Mouse (Mus musculus) adrenal gland, postnatal 10 days (tissue): ENCODE measurements at regions not wholly inside any gene's neighbourhood (a gene's known extent, or its start where the extent isn't known, plus 50 kb on each side); places are given as distances from the start of the nearest gene placed in this dataset.

Experiments used
- DNase-seq: peaks from one replicate; pipeline ENCODE4 v3.0.0; 2021; ENCODE audit warnings: mixed read lengths

DNA sequence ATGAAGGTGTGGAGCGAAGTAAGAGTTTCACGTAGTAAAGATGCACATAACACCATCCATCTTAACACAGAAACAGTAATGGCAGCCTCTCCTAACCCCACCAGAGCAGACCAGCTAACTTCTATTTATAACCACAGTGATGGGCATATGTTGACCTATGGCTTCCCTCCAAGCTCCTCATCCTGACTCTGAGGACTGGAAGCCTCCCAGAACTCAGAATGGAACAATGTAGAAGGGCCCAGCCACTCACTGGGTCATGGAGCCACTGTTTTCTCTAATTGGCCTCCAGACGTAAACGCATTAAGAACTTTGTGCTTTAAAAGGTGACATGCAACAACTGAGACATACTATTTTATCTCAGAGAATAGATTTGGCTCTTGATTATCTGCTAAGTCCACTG lies 77.0 kb downstream of the Irs2 start:
- DNase-seq, result no peak

DNA sequence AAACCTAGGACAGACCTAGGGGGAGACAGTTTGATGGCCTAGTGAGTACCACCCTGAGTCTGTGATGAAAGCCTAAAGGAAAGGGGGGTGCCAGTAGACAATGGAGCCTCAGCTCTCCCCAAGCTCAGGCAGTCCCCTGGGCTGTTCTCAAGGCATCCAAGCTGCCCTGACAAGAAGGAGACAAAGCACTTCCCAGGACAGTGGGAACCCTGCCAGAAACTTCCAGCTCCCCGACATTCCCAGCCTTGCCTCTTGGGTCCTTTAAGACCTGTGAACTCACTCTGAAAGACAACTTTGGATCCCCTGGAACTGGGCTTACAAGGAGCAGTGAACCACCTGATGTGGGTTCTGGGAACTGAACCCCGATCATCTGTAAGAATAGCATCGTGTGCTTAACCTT lies 79.4 kb downstream of the Irs2 start:
- peak; percentile 43 for DNase-seq

DNA sequence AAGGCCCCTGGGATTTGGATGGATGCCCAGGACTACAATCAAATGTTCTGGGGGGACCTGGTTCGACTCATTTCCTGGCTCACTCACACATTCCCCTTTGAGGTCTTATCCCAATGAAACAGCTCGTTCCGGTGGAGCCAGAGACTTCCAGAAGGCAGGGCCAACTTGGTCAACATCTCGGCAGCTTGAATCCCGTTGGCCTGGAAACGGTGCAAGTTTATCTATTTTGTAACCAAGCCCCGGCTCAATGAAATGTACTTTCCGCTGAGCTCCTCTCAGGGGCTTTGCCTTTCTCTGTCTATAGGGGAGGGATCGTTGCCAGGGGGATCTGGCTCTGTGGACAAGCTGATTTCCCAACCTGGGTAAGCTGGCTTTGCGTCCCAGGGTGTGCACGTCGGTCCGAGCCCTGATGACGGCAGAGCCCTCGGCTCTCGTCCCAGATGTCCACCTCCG lies 79.9 kb downstream of the Irs2 start:
- DNase-seq, result peak; percentile 84

DNA sequence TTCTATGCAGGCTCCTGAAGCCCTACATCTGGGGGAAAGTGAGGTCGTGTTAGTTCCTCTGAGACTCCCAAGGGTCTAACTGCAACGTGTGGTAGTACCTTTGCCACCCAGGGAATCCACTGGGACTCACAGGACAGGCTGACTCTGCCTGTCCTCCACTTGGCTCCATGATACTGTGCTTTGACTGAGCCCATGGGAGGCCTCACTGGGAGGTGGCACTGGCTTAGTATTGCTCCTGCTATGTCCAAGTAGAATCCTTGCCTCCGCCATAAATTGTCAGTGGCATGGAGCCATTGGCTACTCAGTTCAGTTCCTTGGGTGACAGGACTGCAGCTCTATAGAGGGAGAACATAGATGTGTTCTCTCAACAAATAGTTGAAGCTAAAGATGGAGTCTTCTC lies 81.1 kb downstream of the Irs2 start:
- DNase-seq, result peak; percentile 68

DNA sequence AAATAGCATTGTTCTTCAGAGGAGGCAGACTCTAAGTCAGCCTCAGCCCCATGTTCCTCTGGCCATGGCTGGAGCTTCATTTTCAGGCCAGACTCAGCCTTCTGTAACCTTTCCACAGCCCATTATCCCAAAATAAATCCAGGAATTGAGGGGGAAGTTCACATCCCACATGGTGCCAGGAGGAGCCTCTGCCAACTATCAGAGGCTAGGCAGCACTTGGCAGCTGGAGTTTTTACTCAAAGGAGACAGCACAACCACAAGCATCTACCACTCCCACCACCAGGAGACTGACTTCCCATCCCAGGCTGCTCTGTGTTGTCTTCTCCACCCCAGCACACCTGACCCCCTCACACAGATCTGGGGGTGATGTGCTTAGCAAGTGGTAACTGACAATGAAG lies 81.7 kb downstream of the Irs2 start:
- peak; percentile 60 for DNase-seq

DNA sequence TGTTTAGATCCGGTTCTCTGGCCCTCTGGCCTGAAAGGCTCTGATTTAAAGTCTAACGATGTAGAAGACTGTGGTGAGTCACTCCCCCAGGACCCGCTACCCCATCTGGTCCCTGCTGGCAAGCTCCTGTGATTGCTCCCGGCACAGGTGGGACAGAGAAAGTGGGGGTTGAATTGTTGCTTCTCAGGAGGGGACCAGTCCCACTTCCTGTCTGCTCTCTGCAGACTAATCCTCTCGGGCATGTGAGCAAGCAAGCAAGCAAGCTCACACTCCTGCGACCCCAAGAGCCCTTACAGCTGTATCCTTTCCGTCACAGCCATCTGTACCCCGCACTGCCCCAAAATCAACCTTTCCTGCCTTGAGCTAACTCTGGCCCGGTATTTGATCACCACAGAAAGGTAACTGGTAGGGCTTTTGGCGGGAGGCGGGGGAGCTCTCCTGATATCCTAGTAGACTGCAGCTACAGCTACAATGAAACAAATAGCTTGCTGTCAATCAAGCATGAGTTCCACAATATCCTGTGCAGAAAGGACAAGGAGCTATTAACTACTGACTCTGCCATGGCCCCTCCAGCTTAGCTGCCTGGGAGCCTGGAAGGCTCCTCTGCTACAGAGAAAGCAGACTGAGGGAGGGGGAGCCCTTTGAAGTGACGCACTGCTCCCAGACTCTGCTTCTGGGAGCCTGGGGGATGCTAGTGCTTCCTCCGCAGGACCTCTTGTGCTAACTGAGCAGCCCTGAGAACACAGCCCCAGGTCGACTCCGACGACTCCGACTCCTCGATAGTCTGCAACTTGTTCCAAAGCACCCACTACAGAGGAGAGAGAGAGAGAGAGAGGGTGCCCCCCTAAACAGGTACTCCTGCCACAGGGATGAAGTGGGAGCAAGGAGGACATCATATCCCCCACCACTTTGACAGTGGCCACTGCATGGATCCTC lies 82.4 kb downstream of the Irs2 start:
- no peak for DNase-seq

DNA sequence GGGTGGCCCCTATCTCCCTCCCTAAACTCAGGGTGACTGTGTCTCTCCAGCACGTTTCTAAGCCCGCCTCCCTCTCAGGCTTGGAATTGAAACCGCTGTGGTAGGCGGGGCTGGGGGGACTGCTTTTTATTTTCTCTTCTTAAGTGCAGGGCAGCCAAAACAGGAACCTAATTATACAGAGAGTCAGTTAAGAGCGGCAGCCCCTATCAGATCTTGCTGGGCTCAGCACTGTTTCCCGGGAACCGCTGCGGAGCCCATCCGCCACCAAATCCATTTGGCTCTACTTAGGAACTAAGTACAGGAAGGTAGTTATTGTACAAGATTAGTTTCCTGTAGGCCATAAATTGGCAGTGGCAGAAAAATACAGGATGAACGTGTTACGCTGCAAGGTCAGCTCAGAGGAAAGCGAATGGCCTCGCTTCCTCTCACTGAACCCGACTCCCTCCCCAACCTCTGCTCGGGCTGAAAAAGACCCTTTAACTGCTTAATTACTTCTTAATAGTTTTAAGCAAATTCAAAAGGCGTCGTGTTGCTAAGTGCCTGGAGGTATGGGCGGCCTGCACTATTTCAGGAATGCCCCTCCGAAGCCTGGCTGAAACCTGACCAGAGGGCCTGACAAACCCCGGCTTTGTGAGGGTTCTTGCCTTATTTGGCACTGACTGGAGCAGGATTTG lies 83.6 kb downstream of the Irs2 start:
- peak; percentile 65 for DNase-seq

DNA sequence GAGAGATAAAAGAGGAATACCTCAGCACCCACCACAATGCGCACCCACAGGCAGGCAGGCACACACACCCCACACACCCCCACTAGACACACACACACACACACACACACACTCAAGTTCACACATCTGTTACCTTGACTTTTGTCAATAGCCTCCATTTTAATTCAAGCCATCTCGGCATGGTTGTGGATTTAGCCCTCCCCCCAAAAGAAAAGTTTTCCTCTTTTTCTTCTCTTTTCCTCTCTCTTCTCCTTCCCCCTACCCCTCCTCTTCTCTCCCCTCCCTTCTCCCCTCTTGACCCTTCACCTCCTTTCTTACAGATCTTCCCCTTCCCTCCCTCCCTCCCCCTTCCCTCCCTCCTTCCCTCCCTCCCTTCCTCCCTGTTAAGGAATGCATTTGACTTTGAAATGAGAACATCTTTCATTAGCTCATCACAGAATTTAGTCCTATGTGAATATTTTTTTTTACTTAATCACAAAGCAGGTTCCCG lies 84.2 kb downstream of the Irs2 start:
- no peak for DNase-seq

DNA sequence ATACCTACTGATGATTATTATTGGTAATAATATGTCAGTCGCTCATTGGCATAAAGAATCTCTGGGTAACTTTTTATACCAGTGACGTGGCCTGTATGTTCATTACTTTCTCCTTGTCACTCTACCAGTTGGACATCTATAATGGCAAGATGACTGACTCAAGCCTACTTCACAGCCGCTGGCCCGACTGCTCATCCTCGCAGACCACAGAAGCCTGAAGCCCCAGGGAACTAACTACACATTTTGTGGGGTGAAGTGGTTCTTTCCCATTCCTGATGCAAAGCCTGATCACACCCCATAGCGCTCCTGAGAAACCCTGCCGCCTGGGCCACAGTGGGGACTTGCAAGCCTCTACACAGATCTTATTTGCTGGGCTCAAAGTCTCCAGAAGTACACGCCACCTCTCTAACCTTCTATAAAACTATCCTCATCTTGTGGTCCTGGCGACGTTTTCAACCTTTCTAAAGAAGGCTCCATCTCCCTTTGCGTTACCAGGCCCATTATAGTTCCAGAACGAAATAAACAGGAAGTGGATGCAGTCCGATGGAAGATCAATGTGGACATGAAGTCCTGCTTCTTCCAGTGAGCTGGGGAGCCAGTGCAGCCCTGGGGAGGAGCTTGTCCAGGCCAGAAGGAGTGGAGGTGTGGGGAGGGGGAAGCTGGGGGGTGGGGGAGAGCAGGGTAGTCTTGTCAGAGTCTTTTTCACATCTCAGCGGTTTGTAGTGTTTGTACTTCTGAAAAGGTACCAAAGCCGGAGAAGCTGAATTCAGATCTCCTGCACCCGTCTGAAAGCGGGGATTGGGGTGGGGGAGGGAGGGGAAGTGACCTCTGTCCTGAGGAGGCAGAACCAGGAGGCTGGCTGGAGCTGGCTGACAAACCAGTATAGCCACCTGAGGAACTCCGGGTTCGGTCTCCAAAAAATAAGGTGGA lies 84.9 kb downstream of the Irs2 start:
- DNase-seq, result no peak

DNA sequence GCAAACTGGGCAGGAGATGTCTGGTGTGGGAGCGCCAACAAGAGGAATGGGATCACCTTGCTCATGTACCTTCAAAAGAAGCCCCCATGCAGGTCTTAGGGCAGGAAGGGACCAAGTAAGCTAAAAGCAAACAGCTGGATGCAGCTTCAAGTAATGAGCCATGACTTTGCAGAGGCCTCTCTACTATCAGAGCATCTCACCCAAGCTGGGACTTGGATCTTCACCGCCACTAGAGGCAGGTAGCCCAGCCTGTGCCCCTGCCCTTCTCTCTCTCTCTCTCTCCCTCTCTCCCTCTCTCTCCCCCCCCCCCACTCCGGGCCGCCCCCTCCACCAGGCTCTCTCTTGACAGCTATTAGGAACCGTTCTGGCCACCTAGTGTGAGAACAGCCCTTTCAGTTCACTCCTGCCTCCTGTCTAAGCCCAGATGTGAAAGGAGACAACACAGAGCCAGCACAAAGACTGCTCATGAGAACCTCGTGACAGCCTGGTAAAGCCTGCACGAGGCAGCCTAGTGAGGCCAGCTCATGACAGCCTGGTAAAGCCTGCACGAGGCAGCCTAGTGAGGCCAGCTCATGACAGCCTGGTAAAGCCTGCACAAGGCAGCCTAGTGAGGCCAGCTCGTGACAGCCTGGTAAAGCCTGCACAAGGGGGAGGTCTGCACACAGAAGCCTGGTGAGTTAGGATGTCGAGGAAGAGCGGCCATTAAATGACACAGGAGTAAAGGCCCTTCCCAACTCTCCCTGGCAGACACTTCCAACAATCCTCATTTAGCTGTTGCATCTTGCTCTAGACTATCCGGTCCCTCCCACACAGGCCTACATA lies 85.8 kb downstream of the Irs2 start:
- DNase-seq, result no peak

DNA sequence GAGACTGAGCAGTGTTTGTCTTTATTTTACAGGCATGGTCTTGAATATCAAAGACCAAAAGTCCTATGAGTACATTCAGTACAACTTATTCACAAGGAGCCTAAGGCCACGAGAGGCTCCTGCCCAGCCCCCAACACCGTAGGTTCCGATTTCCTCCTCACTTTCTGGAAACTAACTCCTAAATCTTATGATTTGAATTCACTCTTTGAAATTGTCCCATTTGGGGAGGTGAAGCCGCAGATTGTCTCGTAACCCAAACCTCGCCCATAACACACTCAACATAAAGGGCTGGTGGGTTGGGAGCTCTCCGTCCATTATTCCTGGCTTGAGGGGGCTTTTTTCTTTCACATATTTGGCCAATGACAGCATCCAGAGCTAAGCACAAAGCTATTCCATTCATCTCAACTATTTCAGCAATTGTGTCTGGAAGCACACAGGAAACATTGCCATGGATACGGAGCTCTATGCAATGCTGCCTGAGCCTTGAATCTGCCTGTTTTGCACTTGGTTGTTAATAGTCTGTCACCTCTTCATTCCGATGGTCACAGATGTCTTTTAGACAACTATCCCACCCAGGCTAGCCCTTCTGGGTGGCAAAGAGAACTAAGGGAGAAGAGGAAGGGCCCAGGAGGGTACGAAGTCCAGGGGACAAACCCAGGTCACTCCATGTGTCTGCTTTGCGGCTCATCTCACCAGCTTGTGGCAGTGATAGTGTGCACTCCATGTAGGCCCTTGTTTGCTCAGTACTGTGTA lies 86.6 kb downstream of the Irs2 start:
- no peak for DNase-seq

DNA sequence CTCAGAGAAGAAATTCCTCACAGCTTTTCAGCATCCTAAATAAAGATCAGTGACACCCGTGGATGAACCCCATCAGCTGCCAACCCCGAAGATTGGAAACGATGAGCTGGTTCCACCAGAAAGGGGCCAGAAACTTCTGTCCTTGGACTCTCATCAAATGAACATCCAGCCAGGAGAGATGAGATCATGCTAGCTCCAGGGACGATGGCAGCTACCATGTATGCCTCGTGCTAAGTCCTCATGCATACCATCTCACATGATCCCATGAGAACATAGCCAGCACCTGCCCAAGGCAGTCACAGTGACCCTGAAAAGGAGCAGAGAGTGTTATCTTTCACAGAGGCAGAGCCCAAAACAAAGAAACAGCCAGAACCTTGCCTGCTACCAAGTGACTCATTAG lies 88.6 kb downstream of the Irs2 start:
- DNase-seq, result no peak

DNA sequence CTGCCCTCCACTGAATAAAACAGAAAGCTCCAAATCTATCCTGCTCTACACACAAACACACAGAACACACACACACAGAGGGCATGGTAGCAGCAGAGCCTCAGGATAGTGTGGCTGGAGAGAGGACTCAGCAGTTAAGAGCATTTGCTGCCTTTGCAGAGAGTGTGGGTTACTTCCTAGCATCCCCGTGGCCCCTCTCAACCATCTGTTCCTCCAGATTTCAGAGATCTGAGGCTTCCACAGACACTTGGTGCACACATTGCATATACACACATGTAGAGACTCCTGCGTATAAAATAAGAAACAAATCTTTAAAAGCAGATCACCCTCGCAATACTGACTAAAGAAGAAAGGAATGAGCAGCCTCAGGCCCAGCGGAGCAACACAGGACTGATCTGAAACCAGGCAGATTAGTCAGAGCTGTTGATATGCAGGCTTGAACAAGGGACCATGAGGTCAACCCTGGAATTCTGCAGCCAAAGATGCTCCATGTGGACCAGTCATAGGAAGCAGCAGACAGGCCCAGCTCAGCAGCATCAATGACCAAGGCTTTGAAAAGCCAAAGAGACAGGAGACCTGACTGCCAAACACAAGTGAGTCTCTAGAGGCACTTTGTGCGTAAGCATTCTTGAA lies 89.7 kb downstream of the Irs2 start:
- no peak for DNase-seq

DNA sequence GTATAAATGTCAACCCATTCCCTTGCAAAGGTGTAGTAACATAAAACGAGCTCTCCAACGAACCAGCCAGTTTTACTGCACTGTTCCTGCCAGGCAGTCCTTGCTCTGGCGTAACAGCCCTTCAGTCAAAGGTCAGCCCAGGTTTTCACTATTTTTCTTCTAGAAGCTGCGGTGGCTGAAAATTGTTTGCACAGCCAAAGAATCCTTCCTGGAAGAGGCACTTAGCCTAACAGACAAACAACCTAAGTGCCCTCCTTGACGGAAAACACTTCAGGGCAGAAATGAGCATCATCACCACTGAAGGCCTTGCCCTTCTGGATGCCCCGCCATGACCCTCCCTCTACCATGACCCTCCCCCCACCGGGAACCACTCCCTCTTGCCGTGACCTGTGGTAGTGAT lies 93.6 kb downstream of the Irs2 start:
- DNase-seq, result no peak

DNA sequence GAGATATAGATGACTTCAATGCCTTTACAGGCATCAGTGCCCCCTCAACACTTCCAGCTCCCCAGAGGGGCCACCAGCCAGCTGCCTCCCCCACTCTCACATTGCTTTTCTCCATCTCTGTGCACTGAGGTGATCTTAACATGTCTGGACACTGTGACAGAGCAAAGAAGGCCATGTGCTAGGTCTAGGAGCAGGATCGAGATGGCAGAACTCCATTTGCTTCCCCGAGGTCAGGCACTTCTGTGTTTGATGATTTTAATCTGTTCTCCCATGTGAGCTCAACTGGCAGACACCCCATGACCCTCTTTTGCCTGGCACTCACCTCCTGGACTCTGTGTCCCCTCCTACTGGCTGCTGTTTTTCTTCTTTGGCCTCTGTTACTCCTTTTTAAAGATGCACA lies 95.8 kb downstream of the Irs2 start:
- peak; percentile 64 for DNase-seq

DNA sequence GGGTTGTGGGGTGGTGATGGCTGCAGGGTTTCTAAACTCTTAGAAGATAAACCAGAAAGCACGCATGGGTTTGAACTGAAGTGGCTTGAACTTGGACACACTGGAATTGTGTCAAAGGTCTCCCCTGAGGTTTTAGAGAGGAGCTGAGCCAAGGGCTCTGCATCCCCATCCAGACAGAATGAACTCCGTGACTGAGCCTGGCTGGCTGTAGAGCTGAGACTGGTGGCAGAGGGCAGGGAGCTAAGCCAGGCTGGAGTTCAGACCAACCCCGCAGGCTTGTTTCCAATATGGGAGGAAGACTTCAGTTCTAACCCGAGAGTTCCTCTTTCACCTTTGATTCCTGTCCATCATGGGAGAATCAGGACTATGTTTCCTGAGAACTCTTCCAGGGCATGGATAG lies 96.9 kb downstream of the Irs2 start:
- DNase-seq, result peak; percentile 63

DNA sequence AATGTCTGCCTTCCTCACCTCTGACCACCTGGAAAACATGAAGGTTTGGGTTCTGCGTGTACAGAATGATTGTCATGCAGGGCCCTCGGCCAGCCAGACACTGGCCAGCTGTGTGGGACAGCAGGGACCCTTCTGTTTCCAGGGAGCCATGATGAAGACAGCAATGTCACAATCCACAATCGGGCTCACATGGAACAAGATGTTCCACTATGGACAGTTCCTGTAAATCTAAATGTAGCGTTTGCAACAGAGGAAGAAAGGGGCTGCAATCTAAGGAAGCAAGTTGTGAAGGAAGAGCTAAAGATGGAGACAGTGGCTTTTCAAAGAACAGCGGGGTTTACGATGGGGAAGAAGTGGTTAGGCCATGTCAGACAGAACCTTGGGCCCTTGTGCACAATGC lies 97.3 kb downstream of the Irs2 start:
- DNase-seq, result no peak

DNA sequence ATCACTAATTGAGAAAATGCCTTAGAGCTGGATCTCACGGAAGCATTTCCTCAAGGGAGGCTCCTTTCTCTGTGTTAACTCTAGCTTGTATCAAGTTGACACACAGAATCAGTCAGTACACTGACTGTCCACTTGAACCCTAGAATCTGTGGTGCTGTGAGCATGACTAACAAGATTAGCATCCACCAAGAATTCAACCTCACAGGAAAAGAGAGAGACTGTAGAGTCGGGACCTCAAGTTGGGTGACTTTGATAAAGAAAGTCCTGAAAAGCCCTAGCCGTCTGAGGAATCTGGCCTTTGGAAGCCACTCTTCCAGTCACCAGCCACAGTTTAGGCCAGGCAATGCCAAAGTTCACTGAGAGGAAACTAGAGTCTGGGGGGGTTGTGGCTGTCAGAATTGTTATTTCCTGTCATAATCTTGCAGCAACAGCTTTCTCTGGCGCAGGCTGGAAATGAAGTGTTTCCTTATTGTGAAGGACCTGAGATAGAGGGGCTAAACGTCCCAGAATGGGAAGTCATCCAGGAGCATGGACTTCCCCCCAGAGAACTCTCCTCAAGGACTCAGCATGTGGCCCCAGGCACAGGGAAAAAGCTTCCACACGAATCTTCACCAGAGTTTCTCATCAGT lies 97.9 kb downstream of the Irs2 start:
- DNase-seq, result peak; percentile 50

DNA sequence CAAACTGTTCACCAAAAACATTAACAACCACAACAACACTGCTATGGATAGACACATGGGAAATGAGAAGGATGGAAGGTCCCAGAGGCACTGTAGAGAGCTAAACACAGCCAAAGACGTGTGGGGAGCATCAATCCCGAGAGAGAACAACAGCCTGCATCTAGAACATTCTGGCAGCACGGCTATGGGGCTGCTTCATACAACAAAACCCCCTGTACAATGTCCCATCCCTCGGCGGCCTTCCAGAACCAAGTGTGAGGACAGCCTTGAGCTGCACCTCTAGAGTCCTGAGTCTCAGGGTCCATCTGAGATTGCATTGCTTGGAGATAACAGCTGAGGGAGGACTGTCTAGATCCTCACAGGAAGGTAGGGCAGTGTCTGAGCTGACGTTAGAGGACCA lies 99.1 kb downstream of the Irs2 start:
- no peak for DNase-seq

DNA sequence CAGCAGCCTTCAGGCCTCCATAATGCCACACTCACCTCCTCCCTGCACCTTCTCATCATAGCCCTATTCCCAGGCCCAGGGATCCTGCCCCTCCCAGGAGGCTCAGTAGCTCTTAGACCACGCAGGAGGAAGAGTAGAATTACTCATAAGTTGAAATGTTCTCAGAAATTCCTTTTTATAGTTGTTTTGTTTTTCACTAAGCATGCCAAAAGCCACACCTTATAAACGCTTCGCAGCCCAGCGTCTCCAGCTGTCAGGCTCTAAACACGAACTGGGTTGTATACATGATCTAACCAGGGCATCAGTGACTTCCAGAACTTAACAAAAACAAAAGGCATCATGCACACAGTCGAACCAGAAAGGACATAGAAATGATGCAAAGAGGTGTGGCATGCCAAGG lies 101.9 kb downstream of the Irs2 start:
- no peak for DNase-seq
